ENCODE assay signal across 18 mouse cellular contexts in the genomic region with DNA sequence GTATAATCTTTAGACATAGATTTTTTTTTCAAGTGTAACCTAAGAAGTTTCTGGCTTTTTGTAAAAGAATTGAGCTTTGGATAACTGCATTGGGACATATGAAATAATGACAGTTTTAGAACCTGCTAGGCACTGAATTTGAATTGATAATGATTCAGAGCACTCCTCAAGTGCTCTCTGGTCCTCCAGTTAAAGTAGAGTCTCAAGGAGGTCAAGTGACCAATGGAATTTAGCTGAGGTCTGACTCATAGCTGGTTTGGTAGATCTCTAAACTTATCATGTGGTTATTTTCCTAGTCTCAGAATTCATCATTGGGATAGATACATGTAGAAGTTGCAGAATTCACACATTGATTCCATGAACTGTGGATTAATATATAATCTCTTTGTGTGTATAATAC.
DNase-seq lines count a peak whose midpoint lies in the region; TF ChIP-seq lines count a peak whose summit lies in the region.
"Had no signal": no experiment of that assay in that cellular context is flagged by ENCODE, and none has a peak within 500 bp of the region (broad histone marks: within the 10 kb centered on the region; RNA-seq: fewer than 3 reads in every experiment).

No protein-coding gene starts in this region.

- H3K4me1 ChIP-seq in lung, adult 2 months (ENCODE audit: control insufficient read depth, insufficient read depth, low read length) = no peaks in the 10 kb centered on the region
- H3K4me1 ChIP-seq: embryonic facial prominence, embryonic 10.5 days; embryonic facial prominence, embryonic 12.5 days had no signal

- TF ChIP-seq CTCF in lung, adult 2 months (IDR thresholded peaks at IDR 0.05; ENCODE audit: insufficient read depth, low read length) = no peak

- no peak overlapping the region for H3K4me3 ChIP-seq in lung, adult 2 months (replicated peaks; ENCODE audit: extremely low read depth, low read depth, low read length)
- H3K4me3 ChIP-seq: embryonic facial prominence, embryonic 10.5 days; embryonic facial prominence, embryonic 12.5 days; forebrain, embryonic 13.5 days; forebrain, embryonic 15.5 days had no signal

- peak; percentile 9 to 51 for DNase-seq in lung, adult 18-20 months
- no peak for DNase-seq in lung, adult 2 months
- peak; percentile 2 for DNase-seq in lung, postnatal 10 days
- no peak for DNase-seq in lung, postnatal 14 days
- DNase-seq in heart, adult 18-20 months = no peak
- DNase-seq: adrenal gland, adult 8-10 months; adrenal gland, postnatal 14 days; adrenal gland, postnatal 36 days; B cell, adult 2 months; cerebellum, adult 11-12 months; cerebellum, adult 2 months; cerebellum, adult 9-10 months; cerebellum, postnatal 10 days; cerebellum, postnatal 25 days had no signal

- no peak for TF ChIP-seq POLR2A in lung, adult 2 months (IDR thresholded peaks at IDR 0.05; ENCODE audit: borderline replicate concordance, extremely low read depth, low read depth, low read length)

Comparison
In these comparisons a context has a peak if more than half of its experiments do, and no peak if none do; other contexts are left out.
1. DNase-seq: peak in lung, adult 18-20 months (2 of 2) and lung, postnatal 10 days (single experiment); none in lung, adult 2 months (single experiment), lung, postnatal 14 days (single experiment) and heart, adult 18-20 months (0 of 2).